Mouse (Mus musculus): ENCODE measurements around the gene Mapk6. TPM values are rescaled to one million over a fixed set of nuclear protein-coding genes. Genes with fewer than 3 reads are reported as not detected.

Gene Mapk6
- polyA plus RNA-seq, 1 experiment from 2014 or later = 28.9 TPM

DNA sequence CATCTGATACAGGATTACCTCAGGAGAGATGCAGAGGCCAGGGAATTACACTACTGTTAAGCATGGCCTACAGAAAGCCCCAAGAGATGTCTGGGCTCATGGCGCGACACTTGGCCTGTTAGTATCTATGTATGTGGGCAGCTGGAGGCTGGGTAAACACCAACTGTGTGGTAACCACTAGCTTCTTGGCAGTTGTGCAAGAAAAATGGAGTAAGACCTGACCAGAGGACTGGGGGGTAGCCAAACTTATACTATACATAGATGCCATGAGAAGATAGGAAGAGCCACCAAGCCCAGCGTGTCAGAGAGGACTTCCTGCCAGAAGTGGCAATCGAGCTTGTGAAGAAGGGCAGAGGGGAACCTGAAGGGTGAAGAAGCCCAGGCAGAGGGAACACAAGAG is 47.6 kb downstream of the Mapk6 start:
- Histone ChIP-seq H3K27ac (replicated peaks) (no peak overlapping the region), H3K27me3 (ENCODE audit: control insufficient read depth, insufficient read depth, low read length) (no peaks in the 10 kb centered on the region), H3K4me2 (replicated peaks; ENCODE audit: low read depth) (no peak overlapping the region), H3K36me3 (ENCODE audit: control insufficient read depth, insufficient read depth, low read length) (no peaks in the 10 kb centered on the region), H3K4me1 (replicated peaks; ENCODE audit: control insufficient read depth, insufficient read depth) (no peaks in the 10 kb centered on the region), H3K9me3 (ENCODE audit: control insufficient read depth, low read length) (no peaks in the 10 kb centered on the region), H3K4me3 (ENCODE audit: low read depth, low read length) (no peak overlapping the region), H3K9ac (ENCODE audit: low read length) (no peak overlapping the region)
- TF ChIP-seq CTCF (IDR thresholded peaks at IDR 0.05; ENCODE audit: low read depth) (no peak), EP300 (optimal IDR thresholded peaks at IDR 0.05) (no peak)
- DNase-seq (ENCODE audit: low spot score) = no peak
- WGBS = 91% methylated on average over 4 of the region's 4 CpGs
- 0 out of 2 replicates have a peak, but pooled peaks have one; percentile 32 for ATAC-seq (ENCODE audit: low FRiP score, low TSS enrichment)

GRCm38 (mm10) chr9:75361699-75362098 is 48.1 kb downstream of the Mapk6 start:
- TF ChIP-seq EP300 (optimal IDR thresholded peaks at IDR 0.05) (no peak), CTCF (IDR thresholded peaks at IDR 0.05; ENCODE audit: low read depth) (peak; percentile 90)
- H3K27me3 ChIP-seq (ENCODE audit: control insufficient read depth, insufficient read depth, low read length) = no peaks in the 10 kb centered on the region
- no peak overlapping the region for H3K4me2 ChIP-seq (replicated peaks; ENCODE audit: low read depth)
- no peaks in the 10 kb centered on the region for H3K36me3 ChIP-seq (ENCODE audit: control insufficient read depth, insufficient read depth, low read length)
- ATAC-seq (ENCODE audit: low FRiP score, low TSS enrichment) (peak; percentile 82), DNase-seq (ENCODE audit: low spot score) (peak; percentile 80)
- H3K4me3 ChIP-seq (ENCODE audit: low read depth, low read length) = no peak overlapping the region
- no peaks in the 10 kb centered on the region for H3K9me3 ChIP-seq (ENCODE audit: control insufficient read depth, low read length)
- no peak overlapping the region for H3K9ac ChIP-seq (ENCODE audit: low read length)
- no peaks in the 10 kb centered on the region for H3K4me1 ChIP-seq (replicated peaks; ENCODE audit: control insufficient read depth, insufficient read depth)
- no peak overlapping the region for H3K27ac ChIP-seq (replicated peaks)
- WGBS = 21% methylated on average over 5 of the region's 5 CpGs

- Histone ChIP-seq H3K9ac (ENCODE audit: low read length) (no peak overlapping the region), H3K27ac (replicated peaks) (no peak overlapping the region), H3K27me3 (ENCODE audit: control insufficient read depth, insufficient read depth, low read length) (no peaks in the 10 kb centered on the region), H3K9me3 (ENCODE audit: control insufficient read depth, low read length) (no peaks in the 10 kb centered on the region), H3K4me2 (replicated peaks; ENCODE audit: low read depth) (no peak overlapping the region), H3K4me1 (replicated peaks; ENCODE audit: control insufficient read depth, insufficient read depth) (no peaks in the 10 kb centered on the region), H3K4me3 (ENCODE audit: low read depth, low read length) (no peak overlapping the region), H3K36me3 (ENCODE audit: control insufficient read depth, insufficient read depth, low read length) (no peaks in the 10 kb centered on the region)
- no peak for TF ChIP-seq EP300 (optimal IDR thresholded peaks at IDR 0.05)
- TF ChIP-seq CTCF (IDR thresholded peaks at IDR 0.05; ENCODE audit: low read depth) = no peak
- no peak for ATAC-seq (ENCODE audit: low FRiP score, low TSS enrichment)
- DNase-seq (ENCODE audit: low spot score) = no peak
- 68% methylated on average over 9 of the region's 9 CpGs for WGBS
Observed at GRCm38 (mm10) chr9:75357087-75357654, 52.6 kb downstream of the Mapk6 start.

DNA sequence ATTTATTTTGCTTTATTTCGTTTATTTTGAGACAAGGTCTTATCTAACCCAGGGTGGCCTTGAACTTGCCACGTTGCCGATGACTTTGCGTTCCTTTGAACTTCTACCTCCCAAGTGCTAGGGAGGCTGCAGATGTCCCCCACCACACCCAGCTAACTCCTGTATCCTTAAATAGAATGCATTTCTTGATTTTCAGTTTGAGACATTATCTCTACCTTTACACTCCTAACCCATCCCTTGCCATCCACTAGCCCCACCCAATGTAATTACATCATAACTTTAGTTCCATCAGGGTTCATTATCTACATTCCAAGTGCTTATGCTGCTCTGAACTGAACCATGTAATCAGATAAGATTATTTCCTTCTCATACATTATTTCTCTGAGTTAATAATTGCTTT is 54.0 kb downstream of the Mapk6 start:
- WGBS = 78% methylated on average over 4 of the region's 4 CpGs
- no peak overlapping the region for H3K4me3 ChIP-seq (ENCODE audit: low read depth, low read length)
- no peak overlapping the region for H3K27ac ChIP-seq (replicated peaks)
- no peaks in the 10 kb centered on the region for H3K9me3 ChIP-seq (ENCODE audit: control insufficient read depth, low read length)
- H3K36me3 ChIP-seq (ENCODE audit: control insufficient read depth, insufficient read depth, low read length) = no peaks in the 10 kb centered on the region
- no peak overlapping the region for H3K9ac ChIP-seq (ENCODE audit: low read length)
- TF ChIP-seq EP300 (optimal IDR thresholded peaks at IDR 0.05) = no peak
- no peak for TF ChIP-seq CTCF (IDR thresholded peaks at IDR 0.05; ENCODE audit: low read depth)
- ATAC-seq (ENCODE audit: low FRiP score, low TSS enrichment) (no peak), DNase-seq (ENCODE audit: low spot score) (no peak)
- H3K4me2 ChIP-seq (replicated peaks; ENCODE audit: low read depth) = no peak overlapping the region
- no peaks in the 10 kb centered on the region for H3K27me3 ChIP-seq (ENCODE audit: control insufficient read depth, insufficient read depth, low read length)
- H3K4me1 ChIP-seq (replicated peaks; ENCODE audit: control insufficient read depth, insufficient read depth) = no peaks in the 10 kb centered on the region

GRCm38 (mm10) chr9:75353094-75353493 is 56.7 kb downstream of the Mapk6 start:
- no peak overlapping the region for H3K9ac ChIP-seq (ENCODE audit: low read length)
- 54% methylated on average over 8 of the region's 8 CpGs for WGBS
- no peaks in the 10 kb centered on the region for H3K9me3 ChIP-seq (ENCODE audit: control insufficient read depth, low read length)
- H3K27me3 ChIP-seq (ENCODE audit: control insufficient read depth, insufficient read depth, low read length) = no peaks in the 10 kb centered on the region
- DNase-seq (ENCODE audit: low spot score) (no peak), ATAC-seq (ENCODE audit: low FRiP score, low TSS enrichment) (peak; percentile 61; the same call in 1 of the 2 replicates)
- no peaks in the 10 kb centered on the region for H3K4me1 ChIP-seq (replicated peaks; ENCODE audit: control insufficient read depth, insufficient read depth)
- TF ChIP-seq CTCF (IDR thresholded peaks at IDR 0.05; ENCODE audit: low read depth) = no peak
- H3K36me3 ChIP-seq (ENCODE audit: control insufficient read depth, insufficient read depth, low read length) = no peaks in the 10 kb centered on the region
- peak overlapping the region; percentile 78 for H3K27ac ChIP-seq (replicated peaks)
- no peak overlapping the region for H3K4me3 ChIP-seq (ENCODE audit: low read depth, low read length)
- no peak overlapping the region for H3K4me2 ChIP-seq (replicated peaks; ENCODE audit: low read depth)

- H3K9ac ChIP-seq (ENCODE audit: low read length) = no peak overlapping the region
- WGBS = 84% methylated on average over 3 of the region's 3 CpGs
Observed at GRCm38 (mm10) chr9:75348641-75349040, 61.2 kb downstream of the Mapk6 start.

More at GRCm38 (mm10) chr9:75348641-75349040, 61.2 kb downstream of the Mapk6 start:
- Histone ChIP-seq H3K9me3 (ENCODE audit: control insufficient read depth, low read length) (no peaks in the 10 kb centered on the region), H3K4me2 (replicated peaks; ENCODE audit: low read depth) (no peak overlapping the region), H3K27ac (replicated peaks) (no peak overlapping the region), H3K27me3 (ENCODE audit: control insufficient read depth, insufficient read depth, low read length) (no peaks in the 10 kb centered on the region), H3K4me1 (replicated peaks; ENCODE audit: control insufficient read depth, insufficient read depth) (no peaks in the 10 kb centered on the region), H3K4me3 (ENCODE audit: low read depth, low read length) (no peak overlapping the region), H3K36me3 (ENCODE audit: control insufficient read depth, insufficient read depth, low read length) (no peaks in the 10 kb centered on the region)
- DNase-seq (ENCODE audit: low spot score) (no peak), ATAC-seq (ENCODE audit: low FRiP score, low TSS enrichment) (no peak)
- TF ChIP-seq EP300 (optimal IDR thresholded peaks at IDR 0.05) = no peak
- TF ChIP-seq CTCF (IDR thresholded peaks at IDR 0.05; ENCODE audit: low read depth) = no peak
